Mouse (Mus musculus): ENCODE results near the gene Pmis2.

Pmis2 gene

DNA sequence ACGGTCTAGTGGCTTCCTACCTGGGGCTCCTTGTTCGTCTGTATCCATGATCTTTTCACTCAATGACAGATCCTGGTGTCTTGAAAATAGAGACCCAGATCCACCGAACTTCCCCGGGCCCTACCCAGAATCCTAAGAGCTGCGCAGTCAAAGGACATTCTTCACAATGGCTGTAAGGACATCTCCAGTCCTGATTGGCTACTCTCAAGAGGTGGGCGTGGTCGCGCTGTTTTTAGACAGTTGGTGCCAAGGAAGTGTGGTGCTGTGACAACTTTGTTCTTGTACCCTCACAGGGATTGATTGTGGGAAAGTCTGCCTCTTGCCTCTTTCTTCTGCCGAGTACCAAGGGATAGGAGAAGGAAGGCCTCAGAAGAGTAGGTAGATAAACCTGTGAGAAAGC is at the start of gene Pmis2:
Gene Pmis2, minus strand, starts transcription at position 126 of the 400 bp plus-strand sequence.
- DNase-seq (ENCODE audit: low spot score), result peak; percentile 42

DNA sequence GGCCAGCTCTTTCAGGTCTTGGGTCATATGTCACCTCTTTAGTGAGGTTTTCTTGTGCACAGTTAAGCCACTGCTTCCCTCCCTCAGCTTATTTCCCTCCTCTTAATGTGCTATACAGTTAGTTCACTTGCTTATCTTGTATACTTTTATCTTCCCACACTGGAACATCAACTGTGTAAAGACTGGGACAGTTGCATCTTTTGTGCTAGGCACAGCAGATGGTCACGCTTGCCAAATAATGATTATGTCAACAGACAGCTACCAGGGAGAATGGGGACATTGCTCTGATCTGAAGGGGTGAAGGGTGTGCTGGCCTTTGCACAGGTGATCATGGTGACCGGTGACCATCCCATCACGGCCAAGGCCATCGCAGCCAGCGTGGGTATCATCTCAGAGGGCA is 48.3 kb upstream of the Pmis2 start:
- no peak for DNase-seq (ENCODE audit: low spot score)

DNA sequence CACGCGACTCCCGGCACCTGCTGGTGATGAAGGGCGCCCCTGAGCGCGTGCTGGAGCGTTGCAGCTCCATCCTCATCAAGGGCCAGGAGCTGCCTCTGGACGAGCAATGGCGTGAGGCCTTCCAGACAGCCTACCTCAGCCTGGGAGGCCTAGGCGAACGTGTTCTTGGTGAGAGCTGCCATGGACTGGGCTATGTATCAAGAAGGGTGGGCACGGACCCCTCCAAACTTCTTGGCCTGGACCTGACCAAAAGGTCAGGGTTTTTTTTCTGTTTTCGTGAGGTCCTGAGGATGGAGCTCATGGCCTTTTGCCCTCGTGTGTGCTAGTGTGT is 46.3 kb upstream of the Pmis2 start:
- DNase-seq (ENCODE audit: low spot score), result no peak

DNA sequence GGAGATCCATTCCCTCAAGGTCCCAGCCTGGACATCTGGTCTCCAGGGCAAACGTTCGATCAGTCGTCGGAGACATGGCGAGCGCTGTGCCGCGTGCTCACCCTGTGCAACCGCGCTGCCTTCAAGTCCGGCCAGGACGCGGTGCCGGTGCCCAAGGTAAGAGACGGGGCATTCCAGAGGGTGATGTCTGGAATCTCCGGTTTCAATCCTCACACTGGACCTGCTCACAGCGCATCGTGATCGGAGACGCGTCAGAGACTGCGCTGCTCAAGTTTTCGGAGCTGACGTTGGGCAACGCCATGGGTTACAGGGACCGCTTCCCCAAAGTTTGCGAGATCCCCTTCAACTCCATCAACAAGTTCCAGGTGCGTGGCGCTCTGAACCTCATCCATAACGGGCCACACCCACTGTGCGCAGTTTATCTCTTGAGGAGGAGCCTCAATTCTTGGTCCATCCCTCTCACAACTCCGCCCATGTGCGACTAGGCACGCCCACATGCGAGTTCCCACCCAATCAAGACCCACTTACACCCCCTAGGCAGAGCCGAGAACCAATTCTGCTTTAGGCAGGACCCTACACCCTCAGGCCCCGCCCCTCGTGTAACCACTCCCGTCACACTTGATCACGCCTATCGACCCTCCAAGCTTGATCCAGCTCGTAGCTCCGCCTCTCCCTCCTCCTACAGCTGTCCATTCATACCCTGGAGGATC is 45.8 kb upstream of the Pmis2 start:
- peak; percentile 89 for DNase-seq (ENCODE audit: low spot score)

DNA sequence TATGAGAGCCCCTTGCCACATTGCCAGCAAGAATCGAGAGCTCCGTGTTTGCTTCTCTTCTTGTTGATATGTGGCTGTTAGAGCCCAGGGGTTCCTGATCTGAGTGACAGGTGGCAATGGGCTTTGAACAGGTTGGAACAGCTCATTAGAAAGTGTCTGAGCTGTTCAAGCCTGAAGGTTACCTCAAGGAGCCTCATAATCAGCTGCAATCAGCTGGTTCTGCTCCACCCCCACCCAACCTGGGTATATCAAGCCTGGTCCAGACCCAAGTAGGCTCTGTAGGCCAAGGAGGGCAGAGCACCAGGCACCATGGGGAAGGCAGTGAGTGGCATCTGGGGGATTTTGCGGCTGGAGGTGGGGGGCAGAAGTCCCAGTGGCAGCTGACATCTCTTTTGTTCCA is 40.5 kb upstream of the Pmis2 start, which contains the start of gene Atp4a:
Gene Atp4a, plus strand, starts transcription at position 268 of the 400 bp plus-strand sequence.
- no peak for DNase-seq (ENCODE audit: low spot score)

DNA sequence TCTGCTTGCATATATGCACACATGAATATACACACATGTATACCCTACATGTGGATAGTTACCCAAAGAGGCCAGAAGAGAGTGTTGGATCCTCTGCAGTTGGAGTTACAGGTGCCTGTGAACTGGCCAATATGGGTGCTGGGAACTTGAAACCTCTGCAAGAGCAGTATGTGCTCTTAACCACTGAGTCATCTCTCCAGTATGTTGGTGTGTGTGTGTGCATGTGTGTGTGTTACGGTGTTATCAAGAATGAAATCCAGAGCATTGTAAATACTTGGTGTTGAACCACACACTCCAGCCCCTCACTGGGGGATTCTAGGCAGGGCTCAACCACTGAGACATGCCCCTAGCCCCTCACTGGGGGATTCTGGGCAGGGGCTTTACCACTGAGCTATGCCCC is 36.0 kb upstream of the Pmis2 start:
- no peak for DNase-seq (ENCODE audit: low spot score)

DNA sequence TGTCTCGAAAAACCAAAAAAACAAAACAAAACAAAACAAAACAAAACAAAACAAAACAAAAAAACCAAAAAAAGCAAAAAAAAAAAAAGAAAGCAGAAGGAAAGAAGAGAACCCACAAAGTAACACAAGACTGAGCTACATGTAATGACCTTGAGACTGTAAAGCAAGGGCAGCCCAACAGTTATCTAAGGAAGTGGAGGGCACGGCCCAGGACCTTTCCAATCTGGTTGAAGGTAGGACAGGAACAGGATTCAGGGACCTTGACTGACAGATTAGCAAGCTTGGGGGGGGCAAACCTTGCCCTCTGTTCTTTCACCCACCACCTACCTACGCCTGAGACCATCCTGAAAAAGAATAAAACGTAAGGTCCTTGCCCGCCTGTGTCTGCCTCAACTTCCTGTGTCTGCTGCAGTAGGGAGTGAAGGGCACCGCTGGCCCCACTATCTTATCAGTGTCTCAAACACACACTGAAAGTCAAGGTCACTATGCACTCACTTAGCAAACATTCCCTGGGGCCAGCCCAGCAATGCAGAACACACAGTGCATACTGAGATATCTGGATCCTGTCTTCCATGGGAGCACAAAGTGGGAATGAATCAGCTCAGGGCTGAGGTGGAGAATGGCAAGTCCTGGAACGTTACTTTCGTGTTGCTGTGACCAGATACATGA is 34.9 kb upstream of the Pmis2 start:
- DNase-seq (ENCODE audit: low spot score), result peak; percentile 72

DNA sequence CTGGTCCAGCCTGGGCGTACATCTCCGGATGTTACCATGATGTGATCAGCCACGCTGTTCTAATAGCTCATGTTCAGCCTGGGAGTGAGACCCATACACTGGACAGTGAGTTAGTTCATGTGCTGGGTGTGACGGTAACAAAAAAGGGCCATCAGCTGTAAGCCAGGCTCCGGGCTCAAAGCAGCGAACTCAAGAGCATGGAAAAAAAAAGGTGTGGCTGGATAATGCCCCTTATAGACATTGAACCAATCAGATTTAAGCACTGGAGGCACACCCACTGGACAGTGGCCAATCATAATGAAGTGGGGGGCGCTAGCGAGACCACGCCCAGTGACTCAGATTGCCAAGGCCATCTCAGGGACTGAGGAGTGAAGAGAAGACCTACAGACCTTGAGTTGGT is 27.2 kb upstream of the Pmis2 start, which contains the start of gene 2200002J24Rik:
Gene 2200002J24Rik, plus strand, starts transcription at position 338 of the 400 bp plus-strand sequence.
- DNase-seq (ENCODE audit: low spot score), result peak; percentile 77

DNA sequence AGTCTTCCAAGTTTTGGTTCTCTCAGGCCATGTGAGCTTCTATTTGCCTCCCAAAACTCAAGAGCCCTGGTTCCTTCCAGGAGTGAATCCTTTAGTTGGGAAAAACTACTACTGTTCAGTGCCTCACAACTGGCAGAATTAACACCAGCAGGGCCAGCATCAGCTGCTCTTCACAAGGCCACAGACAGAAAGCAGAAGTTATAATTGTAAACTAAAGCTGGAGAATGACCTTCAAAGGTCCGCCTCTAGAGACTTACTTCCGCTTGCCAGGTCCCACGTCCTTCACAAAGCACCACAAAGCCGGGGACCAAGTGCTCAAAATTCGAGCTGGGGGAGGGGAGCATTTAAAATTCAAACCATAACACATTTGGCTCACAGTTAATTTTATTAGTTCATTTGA is 26.7 kb upstream of the Pmis2 start:
- no peak for DNase-seq (ENCODE audit: low spot score)

DNA sequence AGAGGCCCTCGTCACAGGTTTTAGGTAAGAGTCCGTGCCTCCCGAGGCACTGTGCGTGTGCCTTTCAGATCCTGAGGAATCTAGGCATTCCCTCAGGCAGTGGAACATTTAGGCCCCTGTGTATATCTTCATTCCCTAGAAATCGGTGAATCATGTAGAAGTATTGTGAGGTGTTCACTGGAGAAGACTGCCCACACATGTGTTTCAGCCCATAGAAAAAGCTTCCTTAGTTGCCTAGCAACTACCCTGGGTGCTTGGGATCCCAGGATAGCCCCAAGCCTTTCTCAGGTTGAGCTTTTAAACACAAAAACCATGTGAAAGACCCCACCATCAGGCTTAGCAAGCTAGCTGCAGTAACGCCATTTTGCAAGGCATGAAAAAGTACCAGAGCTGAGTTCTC is 16.9 kb upstream of the Pmis2 start:
- no peak for DNase-seq (ENCODE audit: low spot score)

DNA sequence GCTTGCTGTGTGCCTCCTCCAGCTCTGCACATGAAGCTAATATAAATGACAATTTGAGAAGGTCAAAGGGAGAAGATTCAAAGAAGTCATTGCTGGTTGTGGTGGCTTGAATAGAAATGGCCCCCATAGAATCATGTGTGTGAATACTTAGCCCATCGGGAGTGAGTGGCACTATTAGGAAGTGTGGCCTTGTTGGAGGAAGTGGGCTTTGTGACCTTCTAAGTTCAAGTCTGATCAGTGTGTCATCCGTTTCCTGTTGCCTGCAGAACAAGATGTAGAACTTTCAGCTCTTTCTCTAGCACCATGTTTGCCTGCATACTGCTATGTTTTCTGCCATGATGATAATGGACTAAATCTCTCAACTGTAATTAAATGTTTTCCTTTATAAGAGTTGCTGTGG is 12.0 kb upstream of the Pmis2 start:
- DNase-seq (ENCODE audit: low spot score), result no peak

DNA sequence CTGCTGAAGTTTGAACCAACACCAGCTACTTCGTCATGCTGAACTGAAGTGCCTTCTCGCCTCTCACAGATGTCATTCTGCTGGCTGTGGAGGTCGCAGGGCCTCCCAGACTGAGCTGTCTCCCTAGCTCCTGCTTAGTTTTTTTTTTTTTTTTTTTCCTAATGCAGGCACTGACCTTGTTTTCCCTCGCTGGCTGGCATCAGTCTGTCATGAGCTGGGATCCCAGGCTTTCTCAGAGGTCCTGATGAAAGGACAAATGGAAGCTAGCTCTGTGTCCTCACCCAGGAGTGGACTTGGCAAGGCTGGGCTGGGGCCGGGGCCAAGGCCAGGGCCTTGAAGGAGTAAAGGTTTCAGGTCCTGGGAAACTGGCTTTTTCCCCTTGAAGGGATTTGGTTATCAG is 10.5 kb upstream of the Pmis2 start:
- peak; percentile 85 for DNase-seq (ENCODE audit: low spot score)

DNA sequence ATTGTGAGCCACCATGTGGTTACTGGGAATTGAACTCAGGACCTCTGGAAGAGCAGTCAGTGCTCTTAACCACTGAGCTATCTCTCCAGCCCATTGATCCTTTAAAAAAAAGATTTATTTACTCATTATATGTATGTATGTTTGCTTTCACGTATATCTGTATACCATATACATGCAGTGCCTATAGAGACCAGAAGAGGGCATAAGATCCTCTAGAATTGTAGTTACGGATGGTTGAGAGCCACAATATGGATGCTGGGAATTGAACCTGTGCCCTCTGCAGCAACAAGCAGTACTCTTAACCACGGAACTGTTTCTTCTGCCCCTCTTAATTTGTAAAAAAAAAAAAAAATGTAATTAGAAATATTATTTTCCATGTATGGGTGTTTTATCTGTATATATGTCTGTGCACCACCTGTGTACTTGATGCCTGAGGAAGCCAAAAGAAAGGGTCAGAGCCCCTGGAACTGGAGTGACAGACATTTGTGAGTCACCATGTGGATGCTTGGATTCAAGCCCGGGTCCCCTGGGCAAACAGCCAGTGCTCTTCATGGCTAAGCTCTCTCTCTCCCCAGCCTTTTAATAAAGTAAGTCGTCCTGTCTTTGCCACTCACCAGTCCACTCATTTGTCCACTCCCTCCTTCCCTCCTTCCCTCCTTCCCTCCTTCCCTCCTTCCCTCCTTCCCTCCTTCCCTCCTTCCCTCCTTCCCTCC is 7.0 kb upstream of the Pmis2 start:
- DNase-seq (ENCODE audit: low spot score), result no peak

DNA sequence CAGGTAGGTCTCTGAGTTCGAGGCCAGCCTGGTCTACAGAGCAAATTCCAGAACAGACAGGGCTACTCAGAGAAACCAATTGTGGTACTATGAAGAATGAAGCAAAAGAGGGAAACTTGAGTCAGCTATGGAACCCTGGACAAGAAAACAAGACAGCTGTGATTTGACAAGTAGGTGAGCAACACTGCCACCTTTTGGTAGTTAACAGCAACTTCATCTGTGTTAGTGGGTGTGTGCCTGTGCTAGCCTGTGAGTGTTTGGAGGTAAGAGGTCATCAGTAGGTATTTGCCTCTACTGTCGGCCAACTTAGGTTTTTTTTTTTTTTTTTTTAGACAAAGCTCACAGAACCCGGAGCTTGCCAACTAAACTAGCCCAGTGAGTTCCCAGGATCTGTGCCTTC is 2.2 kb downstream of the Pmis2 start:
- no peak for DNase-seq (ENCODE audit: low spot score)

DNA sequence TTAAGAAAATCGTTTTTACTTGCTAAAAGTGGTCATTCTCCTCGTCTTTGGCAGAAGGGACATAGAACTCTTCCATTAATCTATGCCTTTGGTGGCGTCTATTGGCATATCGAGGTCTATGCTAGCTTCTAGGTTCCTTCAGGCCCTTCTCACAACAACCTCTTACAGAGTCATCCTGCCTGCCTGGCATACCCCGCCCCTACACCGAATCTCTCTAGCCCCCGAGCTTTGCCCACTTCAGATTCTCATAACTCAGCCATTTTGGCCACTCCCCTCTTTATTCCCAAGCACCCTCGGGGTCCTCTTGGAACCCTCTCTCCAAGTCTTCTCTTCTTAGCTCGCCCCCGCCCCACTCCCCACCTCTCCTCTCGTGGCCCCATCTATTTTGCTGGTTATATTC is 6.1 kb downstream of the Pmis2 start:
- no peak for DNase-seq (ENCODE audit: low spot score)

DNA sequence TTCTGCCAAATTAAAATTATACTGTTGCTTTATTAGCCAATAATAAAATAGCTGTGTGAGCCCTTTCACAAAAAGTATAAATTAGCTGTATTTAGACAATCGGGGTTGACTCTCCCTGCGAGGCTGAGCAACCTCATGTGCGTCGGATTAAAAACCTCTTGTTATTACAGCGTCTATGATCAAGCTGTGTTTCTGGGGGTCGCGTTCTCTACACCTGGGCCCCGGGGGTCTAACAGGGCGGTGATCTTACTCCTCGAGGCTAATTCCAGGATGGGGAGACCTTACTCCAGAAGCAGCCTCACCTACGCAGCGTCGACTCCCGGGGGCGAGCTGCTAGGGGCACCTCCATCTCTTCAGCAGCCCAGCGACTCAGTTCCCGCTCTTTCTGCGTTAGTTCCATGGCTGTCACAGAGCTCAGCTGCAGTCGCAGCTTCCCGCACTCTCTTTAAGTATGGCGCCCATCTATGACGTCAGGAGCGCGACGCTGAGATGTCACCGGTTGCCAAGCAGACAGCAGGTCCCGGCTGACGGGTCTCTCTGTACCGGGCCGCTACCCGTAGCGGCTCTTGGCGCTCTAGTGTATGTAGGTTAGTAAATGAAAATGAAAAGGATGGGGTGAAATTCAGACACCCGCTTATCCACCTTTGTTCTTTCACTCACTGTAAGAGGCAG is 6.7 kb downstream of the Pmis2 start, which contains the start of gene Haus5:
Gene Haus5, minus strand, starts transcription at position 466 of the 672 bp plus-strand sequence.
- peak; percentile 89 for DNase-seq (ENCODE audit: low spot score)

DNA sequence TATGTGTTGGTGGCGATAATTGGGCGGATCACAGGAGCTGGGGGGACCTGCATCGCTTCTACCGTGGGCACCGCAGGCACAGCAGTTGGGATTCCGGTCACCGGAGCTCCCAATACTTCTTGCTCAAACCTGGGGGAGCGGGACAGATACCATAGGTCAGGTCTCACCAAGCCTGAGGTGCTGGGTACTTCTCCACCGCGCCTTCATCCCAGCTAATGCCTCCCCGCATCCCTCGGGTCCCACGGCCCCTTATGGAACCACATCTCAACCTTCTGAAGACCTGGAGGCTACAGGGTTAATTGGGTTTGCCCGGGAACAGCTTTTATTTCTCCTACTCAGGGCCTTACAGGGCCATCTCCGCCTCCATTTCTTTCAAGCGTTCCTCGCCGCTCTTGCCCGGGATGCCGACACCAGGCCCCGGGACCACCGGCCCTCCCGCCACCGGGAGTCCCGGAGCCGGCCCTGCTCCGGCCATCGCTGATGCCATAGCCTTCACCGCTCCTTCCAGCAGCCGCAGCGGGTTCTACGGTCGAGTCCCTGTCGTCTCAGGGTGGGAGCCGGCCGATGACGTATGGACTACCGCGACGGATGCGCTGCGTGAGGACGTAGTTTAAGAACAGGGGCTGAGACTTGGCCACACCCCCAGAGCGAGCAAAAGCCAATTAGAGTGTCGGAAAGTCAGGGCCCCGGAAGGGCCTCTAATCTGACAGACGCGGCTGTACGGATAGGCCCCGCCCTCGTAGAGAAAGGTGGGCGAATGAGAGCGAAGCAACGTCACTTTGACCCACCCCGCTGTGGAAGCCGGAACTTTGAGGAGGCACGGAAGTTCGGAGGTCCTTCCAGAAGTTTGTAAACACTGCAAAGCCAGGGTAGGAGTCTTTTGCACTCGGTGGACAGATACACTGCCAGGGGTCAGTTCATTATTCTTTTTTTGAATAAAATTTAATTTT is 21.5 kb downstream of the Pmis2 start, which contains the start of gene Rbm42:
Gene Rbm42, minus strand, starts transcription at position 727 of the 950 bp plus-strand sequence.
- DNase-seq (ENCODE audit: low spot score), result peak; percentile 99

DNA sequence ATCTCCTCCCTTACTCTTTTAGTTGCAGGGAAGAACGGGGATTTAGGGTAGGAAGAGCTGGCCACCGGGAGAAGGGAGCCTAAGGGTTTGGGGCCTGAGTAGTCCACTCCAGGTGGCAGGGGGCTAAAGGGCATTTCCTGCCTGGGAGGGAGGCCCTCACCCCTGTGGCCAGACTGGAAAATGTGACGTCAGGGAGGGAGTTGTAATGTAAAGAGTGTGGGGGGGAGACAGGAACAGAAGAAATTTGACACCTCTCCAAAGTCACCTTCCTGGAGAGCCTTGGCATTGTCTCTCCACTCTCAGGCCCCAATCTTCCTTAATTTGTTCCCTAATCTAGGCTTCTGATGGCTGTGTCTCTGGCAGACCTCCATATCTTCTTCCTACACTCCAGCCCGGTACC is 32.3 kb downstream of the Pmis2 start:
- no peak for DNase-seq (ENCODE audit: low spot score)

DNA sequence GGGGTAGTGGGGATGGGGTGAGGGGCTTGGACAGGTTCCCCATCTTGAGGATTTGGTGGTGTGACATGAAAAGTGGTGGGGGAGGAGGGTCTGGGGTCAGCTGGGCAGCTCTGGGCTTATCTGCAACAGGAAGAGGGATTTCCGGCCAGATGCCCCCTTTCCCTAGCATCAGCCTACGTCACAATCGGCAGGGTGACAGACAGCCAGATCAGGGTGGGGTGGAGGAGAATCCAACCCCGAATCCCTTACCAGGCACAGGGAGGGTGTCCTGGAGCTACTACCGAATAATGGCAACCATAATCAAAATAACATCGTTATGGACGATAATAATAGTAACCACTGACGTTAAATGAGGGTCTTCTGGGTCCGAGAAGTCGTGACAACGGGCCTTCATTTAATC is 35.0 kb downstream of the Pmis2 start:
- DNase-seq (ENCODE audit: low spot score), result no peak

DNA sequence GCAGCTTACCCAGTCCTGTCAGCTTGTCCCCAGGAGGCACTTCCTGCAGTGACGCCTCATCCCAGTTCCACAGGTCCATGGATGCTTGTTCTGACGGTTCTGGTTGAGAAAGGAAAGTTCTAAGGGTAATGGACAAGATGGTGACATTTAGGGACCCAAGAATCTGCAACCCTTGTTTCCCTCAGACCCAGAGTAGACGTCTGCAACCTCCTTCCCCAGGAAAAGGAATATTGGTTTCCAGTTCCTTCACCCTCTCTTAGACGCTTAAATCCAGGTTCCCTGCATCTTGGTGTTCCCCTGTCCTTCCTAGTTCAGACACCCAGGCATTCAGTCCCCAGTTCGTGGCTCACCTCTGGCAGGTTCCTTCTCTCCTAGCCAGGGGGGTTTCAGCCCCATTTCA is 35.7 kb downstream of the Pmis2 start, which contains the start of gene Etv2:
Gene Etv2, minus strand, starts transcription at position 101 of the 400 bp plus-strand sequence.
- no peak for DNase-seq (ENCODE audit: low spot score)

DNA sequence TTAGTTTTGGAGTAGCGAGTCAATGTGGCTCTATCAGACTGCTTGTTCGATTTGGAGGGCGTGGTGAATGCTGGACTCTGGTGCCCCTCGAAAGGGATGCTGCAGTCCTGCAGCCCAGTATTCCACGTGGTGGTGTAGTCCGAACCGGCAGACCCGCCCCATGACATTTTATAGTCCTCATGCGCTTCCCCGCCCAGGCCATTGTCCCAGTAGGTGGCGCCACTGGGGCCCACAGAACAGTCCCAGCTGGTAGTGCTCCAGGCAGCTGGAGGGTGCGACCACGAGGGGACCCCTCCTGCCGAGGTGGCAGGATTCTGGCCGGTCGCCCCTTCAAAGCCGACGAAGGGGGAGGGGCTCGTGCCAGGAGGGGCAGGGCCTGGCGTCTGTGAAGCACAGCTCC is 36.8 kb downstream of the Pmis2 start:
- DNase-seq (ENCODE audit: low spot score), result peak; percentile 72

Measured in testis, postnatal 14 days (tissue).